Mouse (Mus musculus) lung, adult 2 months (tissue): Measurements from ENCODE around the gene Ccl6.

Source experiments
- CTCF ChIP-seq: fragments of 200-500 bp; IDR thresholded peaks from 2 replicates; pipeline ENCODE4 v1.5.1; 2011; ENCODE audit warnings: mild to moderate bottlenecking, low read length, control low read depth; ENCODE audit not compliant: insufficient read depth
- POLR2A ChIP-seq: fragments of 200-500 bp; IDR thresholded peaks from 2 replicates; pipeline ENCODE4 v1.6.1; 2011; ENCODE audit warnings: low read depth, mild to moderate bottlenecking, control low read depth, low read length, borderline replicate concordance; ENCODE audit errors: extremely low read depth

DNA sequence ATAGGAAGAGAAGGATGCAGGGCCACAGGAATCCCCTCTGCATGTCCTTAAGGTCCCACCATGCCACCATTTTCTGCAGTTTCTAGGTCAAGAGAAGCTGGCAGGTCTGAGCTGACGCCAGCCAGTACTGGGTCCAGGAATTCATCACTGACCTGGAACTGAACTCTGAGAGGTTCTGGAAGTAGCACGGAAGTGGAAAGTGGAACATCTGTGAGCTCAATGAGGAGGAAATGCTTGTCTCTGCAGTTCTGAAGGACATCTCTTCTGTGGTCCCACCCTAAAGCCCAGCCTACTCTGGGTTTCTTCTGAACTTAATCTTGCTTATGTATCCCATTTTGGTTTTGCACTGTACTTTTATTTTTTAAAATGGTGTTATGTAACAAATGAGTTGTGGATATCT is 38.2 kb upstream of the Ccl6 start:
- TF ChIP-seq CTCF: no peak
- TF ChIP-seq POLR2A: no peak
